Mouse (Mus musculus) heart, postnatal 0 days (tissue): Measurements from ENCODE around the gene Asap2.

ENCODE experiments used
- CTCF ChIP-seq: IDR thresholded peaks from 2 replicates; pipeline ENCODE4 v1.5.1; 2016; ENCODE audit warnings: antibody characterized with exemption, control low read depth, low read depth
- EP300 ChIP-seq: IDR thresholded peaks from 2 replicates; pipeline ENCODE4 v1.6.1; 2016; ENCODE audit warnings: antibody characterized with exemption, low read depth

DNA sequence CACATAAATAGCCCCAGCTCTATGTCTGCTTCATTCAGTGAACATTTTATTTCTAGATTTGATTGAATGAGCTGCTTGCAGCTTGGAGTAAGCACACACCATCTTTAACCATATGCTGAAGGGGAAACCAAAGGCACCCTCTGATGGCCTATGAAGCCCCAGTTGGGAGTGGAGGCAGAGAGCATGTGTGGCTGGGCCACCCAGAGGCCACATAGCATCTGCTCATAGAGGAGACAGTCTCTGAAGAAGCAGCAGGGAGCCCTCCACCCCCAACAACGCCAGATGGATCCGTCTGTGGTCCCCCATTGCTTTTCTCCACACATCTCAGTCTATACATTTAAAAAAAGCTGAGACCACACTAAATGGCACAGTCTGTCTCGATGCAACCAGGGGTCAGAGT is 251.7 kb downstream of the Asap2 start:
- TF ChIP-seq CTCF (no peak), EP300 (no peak)
